Mouse (Mus musculus) mesoderm, embryonic 11.5 days (tissue): ENCODE results near the gene Pgam2.

ENCODE experiments used
- DNase-seq: peaks from one replicate; pipeline ENCODE4 v3.0.0-alpha.2; 2012; ENCODE audit warnings: low read depth, low spot score

Gene Pgam2

DNA sequence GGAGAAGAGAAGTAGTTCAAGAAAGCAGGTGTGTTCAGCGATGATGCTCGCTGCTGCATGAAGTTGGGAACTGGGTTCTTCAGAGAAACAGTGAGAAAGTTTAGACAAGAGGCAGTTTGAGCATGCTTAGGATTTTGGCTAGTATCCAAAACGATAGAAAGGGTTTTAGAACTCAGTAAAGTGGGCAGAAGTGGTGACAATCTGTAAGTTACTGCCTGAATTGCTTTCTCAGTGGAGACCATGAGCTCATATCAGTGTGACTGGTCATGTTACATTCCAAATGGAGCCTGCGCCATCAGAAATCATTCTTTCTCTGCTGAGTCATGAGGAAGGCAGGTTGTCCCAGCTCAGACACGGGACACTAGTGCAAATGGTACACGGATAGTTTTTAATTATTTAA lies 37.5 kb downstream of the Pgam2 start:
- DNase-seq = no peak

DNA sequence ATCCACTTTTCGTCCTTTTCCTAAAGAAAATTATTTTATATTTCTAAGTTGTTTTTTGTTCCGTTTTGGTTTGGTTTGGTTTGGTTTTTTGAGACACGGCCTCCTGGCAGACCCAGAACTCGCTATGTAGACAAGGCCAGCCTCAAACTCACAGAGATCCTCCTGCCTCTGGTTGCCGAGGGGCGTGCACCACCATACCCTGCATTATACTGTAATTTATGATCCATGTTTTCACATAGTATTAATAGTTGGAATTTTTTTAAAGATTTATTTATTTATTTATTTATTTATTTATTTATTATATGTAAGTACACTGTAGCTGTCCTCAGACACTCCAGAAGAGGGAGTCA lies 40.9 kb downstream of the Pgam2 start:
- no peak for DNase-seq

DNA sequence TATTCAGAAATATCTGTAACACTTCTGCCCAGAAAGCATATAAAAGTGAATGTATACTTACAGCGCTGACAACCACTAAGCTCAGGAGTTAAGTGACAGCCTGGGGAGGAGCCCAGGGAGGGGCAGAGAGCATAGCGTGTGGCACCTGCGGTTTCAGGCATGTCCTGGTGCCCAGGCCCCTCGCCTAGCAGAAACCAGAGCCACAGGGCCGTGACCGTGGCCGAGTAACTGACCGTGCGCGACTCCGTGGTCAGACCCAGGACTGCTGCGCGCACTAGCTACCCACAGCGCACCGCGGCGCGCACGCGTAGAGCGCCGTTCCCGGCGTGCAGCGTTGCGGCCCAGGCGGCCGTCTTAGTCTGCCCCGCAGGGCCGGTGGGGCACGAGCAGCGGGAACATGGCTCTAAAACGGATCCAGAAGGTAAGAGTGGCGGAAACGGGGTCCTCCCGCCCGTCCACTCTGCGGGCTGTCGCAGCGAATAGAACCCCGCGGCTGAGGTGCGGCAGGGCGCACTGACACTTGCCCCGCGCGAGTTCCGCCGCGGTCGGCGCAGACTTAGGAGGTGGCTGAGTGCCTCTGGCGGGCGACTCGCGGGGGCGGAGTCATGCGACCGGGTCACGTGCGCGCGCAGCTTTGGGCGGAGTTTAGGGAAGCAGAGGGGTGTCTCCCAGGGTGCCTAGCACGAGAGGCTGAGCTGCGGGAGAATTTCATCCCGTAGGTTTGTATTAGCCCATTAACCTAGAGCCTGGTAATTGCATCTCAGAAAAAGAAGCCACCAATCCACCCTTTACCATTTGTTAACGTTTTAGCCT lies 41.5 kb downstream of the Pgam2 start, which contains the start of gene Urgcp:
Gene Urgcp, minus strand, starts transcription at position 557 of the 813 bp plus-strand sequence.
- peak; percentile 94 for DNase-seq

DNA sequence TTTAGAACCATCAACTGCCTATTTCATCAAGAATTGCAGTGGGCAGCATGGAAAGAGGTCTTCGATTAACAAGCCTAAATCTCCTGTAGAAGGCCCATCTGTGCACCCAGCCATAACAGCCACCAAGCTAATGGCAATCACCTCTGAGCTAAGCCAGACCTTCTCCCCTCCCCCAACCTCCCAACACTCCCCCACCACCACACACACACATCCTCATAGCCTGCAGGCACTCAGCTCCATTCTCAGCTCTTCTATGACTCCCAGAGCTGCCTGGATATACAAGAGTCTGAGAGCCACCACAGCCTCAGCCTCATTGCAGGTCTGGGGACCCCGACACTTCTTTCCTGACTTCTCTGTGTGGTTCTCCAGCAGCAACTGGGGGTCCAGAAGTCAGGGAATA lies 49.8 kb downstream of the Pgam2 start:
- DNase-seq = no peak
